In the genomic region with DNA sequence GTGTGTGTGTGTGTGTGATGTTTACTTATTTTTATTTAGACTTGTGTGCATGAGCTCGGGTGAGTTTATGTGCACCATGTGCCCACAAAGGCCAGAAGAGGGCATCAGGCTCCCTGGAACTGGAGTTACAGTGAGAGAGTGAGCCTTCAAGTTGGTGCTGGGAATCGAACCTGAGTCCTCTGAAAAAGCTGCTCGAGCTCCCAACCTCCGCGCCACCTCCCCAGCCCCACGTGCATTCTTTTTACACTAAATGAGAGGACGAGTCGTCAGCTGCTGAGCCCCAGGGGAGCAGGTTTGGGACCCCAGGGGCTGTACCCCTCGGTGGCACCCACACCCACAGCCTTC, we compare ENCODE assay signal across 8 mouse cellular contexts. TPM values are rescaled to one million over a fixed set of nuclear protein-coding genes. Genes with fewer than 3 reads are reported as not detected.
DNase-seq lines count a peak whose midpoint lies in the region; ATAC-seq and TF ChIP-seq lines count a peak whose summit lies in the region.

No protein-coding gene starts in this region.

- TF ChIP-seq RAD21 in CH12.LX (IDR thresholded peaks at IDR 0.05; ENCODE audit: low read depth, low read length): no peak; the same call in 1 of the 2 replicates

- H3K4me1 ChIP-seq in heart, embryonic 13.5 days: peaks cover 58% of the 10 kb centered on the region
- peaks cover 0 to 44% of the 10 kb centered on the region in 2 experiments; a peak in 2 of 4 replicates for H3K4me1 ChIP-seq in CH12.LX (ENCODE audit: control insufficient read depth in 1 of 2, insufficient read depth in 2 of 2)
- H3K4me1 ChIP-seq in forebrain, embryonic 13.5 days: peaks cover 47% of the 10 kb centered on the region
- H3K4me1 ChIP-seq in liver, postnatal 0 days (ENCODE audit: insufficient read depth): peaks cover 21% of the 10 kb centered on the region

- no peak for TF ChIP-seq EP300 in CH12.LX (IDR thresholded peaks at IDR 0.05; ENCODE audit: low read length)
- no peak for TF ChIP-seq EP300 in liver, postnatal 0 days (IDR thresholded peaks at IDR 0.05; ENCODE audit: low read depth)

- intact Hi-C loops in heart, postnatal 25 days (cut with DNase I): loop anchor here (5.0 kb wide), 2 partner anchors 400 to 1980 kb away; partner anchors contain the start of genes Rab33b and Ufm1

- DNase-seq in heart, postnatal 25 days (ENCODE audit: low spot score): no peak
- DNase-seq in CH12.LX (ENCODE audit: extremely low read depth): peak; percentile 72
- DNase-seq in liver, postnatal 0 days: no peak
- no peak for DNase-seq in T-cell, adult 2 months (ENCODE audit: low spot score)
- DNase-seq in right cerebral cortex, adult 2 months (ENCODE audit: low spot score in 2 of 2): no peak
- DNase-seq in layer of hippocampus, postnatal 25 days (ENCODE audit: extremely low spot score in 1 of 2, low spot score in 1 of 2): no peak

- H3K36me3 ChIP-seq in heart, embryonic 13.5 days: peaks cover 33% of the 10 kb centered on the region
- H3K36me3 ChIP-seq in CH12.LX (replicated peaks in 1 of 2; ENCODE audit: control insufficient read depth in 1 of 2, insufficient read depth in 1 of 2, low read length in 1 of 2): peaks cover 22 to 36% of the 10 kb centered on the region in 2 experiments
- H3K36me3 ChIP-seq in forebrain, embryonic 13.5 days (ENCODE audit: poor library complexity, severe bottlenecking): peaks cover 31% of the 10 kb centered on the region
- H3K36me3 ChIP-seq in liver, postnatal 0 days (replicated peaks; ENCODE audit: insufficient read depth, low read length): peaks cover 16% of the 10 kb centered on the region

- H3K27me3 ChIP-seq in heart, embryonic 13.5 days (replicated peaks): no peaks in the 10 kb centered on the region
- H3K27me3 ChIP-seq in CH12.LX (replicated peaks): no peaks in the 10 kb centered on the region
- H3K27me3 ChIP-seq in forebrain, embryonic 13.5 days: no peaks in the 10 kb centered on the region
- H3K27me3 ChIP-seq in liver, postnatal 0 days (ENCODE audit: insufficient read depth, low read length): no peaks in the 10 kb centered on the region

- peak overlapping the region; percentile 74 for H3K27ac ChIP-seq in heart, embryonic 13.5 days (replicated peaks)
- H3K27ac ChIP-seq in CH12.LX (ENCODE audit: insufficient read depth, low read depth): peak overlapping the region; percentile 70
- H3K27ac ChIP-seq in forebrain, embryonic 13.5 days: peak overlapping the region; percentile 78
- H3K27ac ChIP-seq in liver, postnatal 0 days (ENCODE audit: low read depth): peak overlapping the region; percentile 93

- no peak for ATAC-seq in heart, embryonic 13.5 days (ENCODE audit: extremely low read depth, insufficient number of reproducible peaks, low FRiP score, low TSS enrichment)
- no peak; the same call in 1 of the 2 replicates for ATAC-seq in forebrain, embryonic 13.5 days
- peak; percentile 8 for ATAC-seq in liver, postnatal 0 days

- H3K4me2 ChIP-seq in heart, embryonic 13.5 days: peak overlapping the region; percentile 93
- peak overlapping the region; percentile 17; the same call in 1 of the 2 replicates for H3K4me2 ChIP-seq in CH12.LX (ENCODE audit: insufficient read depth, low read depth, poor library complexity, severe bottlenecking)
- H3K4me2 ChIP-seq in forebrain, embryonic 13.5 days: peak overlapping the region; percentile 83
- H3K4me2 ChIP-seq in liver, postnatal 0 days (ENCODE audit: low read depth, low read length): peak overlapping the region; percentile 85

- peaks cover 44% of the 10 kb centered on the region for H3K79me2 ChIP-seq in CH12.LX (replicated peaks; ENCODE audit: control insufficient read depth, extremely low read depth, insufficient read depth, poor library complexity, severe bottlenecking)

- dilution Hi-C loops in CH12.LX (cut with MboI; ENCODE audit: extremely low pct_ligation_motif_present, extremely low pct_unique_long_range_greater_than_20kb, low sequenced_read_pairs): no loop called here

- 1% methylated on average over 9 of the region's 9 CpGs for WGBS in heart, embryonic 13.5 days
- WGBS in forebrain, embryonic 13.5 days: 3% methylated on average over 9 of the region's 9 CpGs
- WGBS in liver, postnatal 0 days (ENCODE audit: insufficient replicate concordance): 2% methylated on average over 9 of the region's 9 CpGs

- in situ Hi-C loops in CH12.LX (cut with MboI; ENCODE audit: low pct_ligation_motif_present, low pct_unique_long_range_greater_than_20kb, low sequenced_read_pairs): loop anchor here (25.0 kb wide), 1 partner anchor 1200 kb away; the partner anchor contains the start of gene Foxo1

- TF ChIP-seq CTCF in CH12.LX (conservative IDR thresholded peaks at IDR 0.05 in 1 of 2, IDR thresholded peaks at IDR 0.05 in 1 of 2; ENCODE audit: low read depth in 2 of 2, low read length in 2 of 2): peak in 1 of 2 experiments; percentile 31; a peak in 1 of 4 replicates
- no peak; the same call in 1 of the 2 replicates for TF ChIP-seq CTCF in liver, postnatal 0 days (IDR thresholded peaks at IDR 0.05; ENCODE audit: low read depth)

- no peak for TF ChIP-seq POLR2A in CH12.LX (IDR thresholded peaks at IDR 0.05; ENCODE audit: low read depth, low read length)

- H3K9ac ChIP-seq in heart, embryonic 13.5 days: peak overlapping the region; percentile 97
- H3K9ac ChIP-seq in CH12.LX (ENCODE audit: insufficient read depth, low read depth): peak overlapping the region; percentile 68
- H3K9ac ChIP-seq in forebrain, embryonic 13.5 days: peak overlapping the region; percentile 91
- H3K9ac ChIP-seq in liver, postnatal 0 days (replicated peaks): peak overlapping the region; percentile 87

- H3K9me3 ChIP-seq in heart, embryonic 13.5 days: no peaks in the 10 kb centered on the region
- no peaks in the 10 kb centered on the region for H3K9me3 ChIP-seq in CH12.LX (replicated peaks; ENCODE audit: low read length)
- no peaks in the 10 kb centered on the region for H3K9me3 ChIP-seq in forebrain, embryonic 13.5 days (replicated peaks)
- no peaks in the 10 kb centered on the region for H3K9me3 ChIP-seq in liver, postnatal 0 days (ENCODE audit: low read length)

- peak overlapping the region; percentile 73 for H3K4me3 ChIP-seq in heart, embryonic 13.5 days
- peak overlapping the region; percentile 73 to 88 (median 76) for H3K4me3 ChIP-seq in CH12.LX (replicated peaks in 1 of 3; ENCODE audit: low read depth in 2 of 3, low read length in 2 of 3, poor library complexity in 1 of 3)
- peak overlapping the region; percentile 88 for H3K4me3 ChIP-seq in forebrain, embryonic 13.5 days
- peak overlapping the region; percentile 93 for H3K4me3 ChIP-seq in liver, postnatal 0 days (ENCODE audit: low read depth, low read length)

TF ChIP-seq in CH12.LX, 34 proteins besides CTCF, POLR2A, EP300 and RAD21:
- peak; percentile 7; the same call in 1 of the 2 replicates for TF ChIP-seq SMC3 (IDR thresholded peaks at IDR 0.05; ENCODE audit: low read depth, low read length)
- no peak for TF ChIP-seq UBTF (IDR thresholded peaks at IDR 0.05; ENCODE audit: low read depth, low read length)

RNA-seq across cellular contexts. Expression of gene Nhlrc3, which starts 0.5 kb away (rescaled TPM):
- polyA plus RNA-seq in heart, embryonic 13.5 days (2015; fragmentation: Nextera tagmentation; extraction: Ambion mirVana): 6.2 and 6.5 TPM in 2 replicates
- 1 to 10 TPM; 4.9 TPM for total RNA-seq in heart, postnatal 25 days (2021)
- 4.6 and 5.8 TPM in 2 replicates for total RNA-seq in CH12.LX (2012; rRNA removed)
- 7.2 and 7.9 TPM in 2 replicates for total RNA-seq in CH12.LX (2014; rRNA removed)
- 7.2 and 7.3 TPM in 2 replicates for polyA plus RNA-seq in CH12.LX (2012; ENCODE audit: insufficient read length, low read depth)
- 7.2 and 9.7 TPM in 2 replicates for polyA plus RNA-seq in forebrain, embryonic 13.5 days (2015; fragmentation: Nextera tagmentation; extraction: Ambion mirVana)
- polyA plus RNA-seq in liver, postnatal 0 days (2015; fragmentation: Nextera tagmentation; extraction: Ambion mirVana): 5.0 and 6.1 TPM in 2 replicates
- 1 to 10 TPM; 6.7 to 9.0 TPM for total RNA-seq in layer of hippocampus, postnatal 25 days (2021)

RNA-seq across cellular contexts. Expression of gene Proser1, which starts 0.8 kb away (rescaled TPM):
- 11.7 and 12.7 TPM in 2 replicates for polyA plus RNA-seq in heart, embryonic 13.5 days (2015; fragmentation: Nextera tagmentation; extraction: Ambion mirVana)
- total RNA-seq in heart, postnatal 25 days (2021): 1 to 10 TPM; 8.8 to 9.7 TPM
- total RNA-seq in CH12.LX (2012; rRNA removed) (3.3 and 3.9 TPM in 2 replicates), CH12.LX (2014; rRNA removed) (2.2 and 2.9 TPM in 2 replicates)
- polyA plus RNA-seq in CH12.LX (2012; ENCODE audit: insufficient read length, low read depth): 16.2 and 22.2 TPM in 2 replicates
- polyA plus RNA-seq in forebrain, embryonic 13.5 days (2015; fragmentation: Nextera tagmentation; extraction: Ambion mirVana): 28.8 and 32.9 TPM in 2 replicates
- 4.0 and 4.1 TPM in 2 replicates for polyA plus RNA-seq in liver, postnatal 0 days (2015; fragmentation: Nextera tagmentation; extraction: Ambion mirVana)
- 10 to 100 TPM; 21.2 to 28.3 TPM for total RNA-seq in layer of hippocampus, postnatal 25 days (2021)

RNA-seq across cellular contexts. Expression of gene Stoml3, which starts 25.8 kb away (rescaled TPM):
- not detected in 2 replicates for polyA plus RNA-seq in heart, embryonic 13.5 days (2015; fragmentation: Nextera tagmentation; extraction: Ambion mirVana)
- total RNA-seq in heart, postnatal 25 days (2021): not detected
- not detected in 2 replicates for total RNA-seq in CH12.LX (2012; rRNA removed)
- not detected in 2 replicates for total RNA-seq in CH12.LX (2014; rRNA removed)
- not detected in 2 replicates for polyA plus RNA-seq in CH12.LX (2012; ENCODE audit: insufficient read length, low read depth)
- not detected in 2 replicates for polyA plus RNA-seq in forebrain, embryonic 13.5 days (2015; fragmentation: Nextera tagmentation; extraction: Ambion mirVana)
- not detected in 2 replicates for polyA plus RNA-seq in liver, postnatal 0 days (2015; fragmentation: Nextera tagmentation; extraction: Ambion mirVana)
- total RNA-seq in layer of hippocampus, postnatal 25 days (2021): under 1 TPM in 1 of 2 experiments, not detected in 1; 0.47 TPM

Comparison
In these comparisons a context has a peak if more than half of its experiments do, and no peak if none do; other contexts are left out.
1. H3K4me2 ChIP-seq: peak in every context shown above with its lines; median percentile 93 in heart, embryonic 13.5 days; 85 in liver, postnatal 0 days; 83 in forebrain, embryonic 13.5 days; 17 in CH12.LX.